Mouse (Mus musculus) liver, adult 2 months (tissue): ENCODE data around the gene Orc3.

Experiments
- CTCF ChIP-seq: fragments of 200-500 bp; IDR thresholded peaks from 2 replicates; pipeline ENCODE4 v1.5.1; 2011; ENCODE audit warnings: low read depth, low read length, control low read depth
- POLR2A ChIP-seq: fragments of 200-500 bp; IDR thresholded peaks from 2 replicates; pipeline ENCODE4 v1.6.1; 2011; ENCODE audit warnings: low read length, control low read depth; ENCODE audit not compliant: insufficient read depth; ENCODE audit errors: extremely low read depth

DNA sequence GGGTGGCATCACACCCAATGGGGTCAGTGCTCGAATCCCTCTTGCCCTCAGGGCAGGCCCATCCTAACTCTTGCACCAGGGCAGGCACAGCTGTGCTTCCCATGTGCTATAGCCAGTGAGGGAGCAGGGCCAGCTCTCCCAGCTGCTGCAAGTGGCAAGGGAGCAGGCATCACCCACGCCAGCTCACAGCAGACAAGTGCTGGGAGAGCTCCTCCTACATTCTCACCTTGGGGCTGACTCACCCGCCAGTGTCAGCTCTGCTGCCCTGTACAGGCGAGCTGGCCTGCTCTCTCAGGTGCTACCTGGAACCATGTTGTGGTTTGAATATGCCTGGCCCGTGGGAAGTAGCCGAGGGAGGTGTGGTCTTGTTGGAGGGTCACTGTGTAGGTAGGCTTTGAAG lies 47.2 kb upstream of the Orc3 start:
- TF ChIP-seq CTCF (no peak), POLR2A (no peak)
